In the genomic region with DNA sequence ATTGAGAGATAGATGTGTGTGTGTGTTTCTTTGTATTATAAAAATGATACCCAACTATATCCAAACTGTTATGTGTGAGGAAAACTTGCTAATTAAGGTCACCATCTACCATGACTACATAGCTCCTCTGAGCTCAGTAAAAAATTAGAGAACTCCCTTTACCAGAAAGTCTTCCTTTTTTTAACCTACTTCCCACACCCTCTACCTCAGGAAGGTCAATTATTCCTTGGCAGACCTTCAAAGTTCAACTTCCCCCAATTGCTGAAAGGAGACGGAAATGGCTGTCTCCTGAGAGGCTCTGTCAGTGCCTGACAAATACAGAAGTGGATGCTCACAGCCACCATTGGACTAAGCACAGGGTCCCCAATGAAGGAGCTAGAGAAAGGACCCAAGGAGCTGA, we compare ENCODE assay signal across 28 mouse cellular contexts. TPM values are rescaled to one million over a fixed set of nuclear protein-coding genes. Genes with fewer than 3 reads are reported as not detected.
"Had no signal": no experiment of that assay in that cellular context is flagged by ENCODE, and none has a peak within 500 bp of the region (broad histone marks: within the 10 kb centered on the region; RNA-seq: fewer than 3 reads in every experiment).

No protein-coding gene starts in this region.

- DNase-seq: gastrocnemius, postnatal 14 days; gastrocnemius, postnatal 36 days; heart, postnatal 10 days; kidney, adult 18-20 months; kidney, adult 9 months; kidney, postnatal 25 days; kidney, postnatal 4 days; layer of hippocampus, adult 9-11 months; layer of hippocampus, postnatal 36 days; left cerebral cortex, postnatal 4 days had no signal

- ATAC-seq: hindbrain, embryonic 16.5 days; inflammation-experienced regulatory T-cells, adult 6 months; intestine, embryonic 15.5 days; intestine, postnatal 0 days; liver, embryonic 12.5 days had no signal

RNA-seq across cellular contexts. Expression of a gene that starts 7.5 kb away (rescaled TPM):
- total RNA-seq: gastrocnemius, adult 18-20 months; gastrocnemius, adult 8-10 months; gastrocnemius, postnatal 14 days; layer of hippocampus, adult 18-20 months; layer of hippocampus, postnatal 14 days; left cerebral cortex, adult 18-20 months; left cerebral cortex, postnatal 10 days; left cerebral cortex, postnatal 25 days; left cerebral cortex, postnatal 4 days had no signal

RNA-seq across cellular contexts. Expression of a gene that starts 20.5 kb away (rescaled TPM):
- total RNA-seq: gastrocnemius, adult 18-20 months; gastrocnemius, adult 8-10 months; gastrocnemius, postnatal 14 days; gastrocnemius, postnatal 36 days; heart, adult 18-20 months; heart, adult 8-10 months; heart, postnatal 10 days; heart, postnatal 25 days; layer of hippocampus, adult 18-20 months; layer of hippocampus, adult 8-10 months; layer of hippocampus, postnatal 14 days; layer of hippocampus, postnatal 36 days; left cerebral cortex, adult 18-20 months; left cerebral cortex, adult 8-10 months; left cerebral cortex, postnatal 10 days; left cerebral cortex, postnatal 25 days; left cerebral cortex, postnatal 4 days; liver, adult 2 months had no signal
